Mouse (Mus musculus) kidney, embryonic 16.5 days (tissue): ENCODE data around the gene Amd1. TPM values are rescaled to one million over a fixed set of nuclear protein-coding genes. Genes with fewer than 3 reads are reported as not detected.

ENCODE experiments used
- polyA plus RNA-seq: library from polyadenylated mRNA; unstranded; fragments of >200 nt; fragmentation: Nextera tagmentation; extraction: Ambion mirVana; gene quantifications from 2 replicates; pipeline ENCODE4 v1.2.1, GENCODE M21; 2015

Gene Amd1
- polyA plus RNA-seq, 1 experiment from 2014 or later = 53.1 TPM

Other genes with a start within 250 kb of the Amd1 start
- gene Slc16a10, start 159.9 kb downstream of the Amd1 start, polyA plus RNA-seq = 9.6 and 10.3 TPM in 2 replicates
- gene Rpf2, start 55.1 kb downstream of the Amd1 start, polyA plus RNA-seq = 61.1 and 71.0 TPM in 2 replicates
- 103 and 106 TPM in 2 replicates for gene Gtf3c6, start 44.1 kb downstream of the Amd1 start, polyA plus RNA-seq
- 9.5 and 10.1 TPM in 2 replicates for gene Cdk19, start 37.4 kb upstream of the Amd1 start, polyA plus RNA-seq